Mouse (Mus musculus) neural tube, embryonic 14.5 days (tissue): ENCODE measurements at regions not wholly inside any gene's neighbourhood (a gene's known extent, or its start where the extent isn't known, plus 50 kb on each side); places are given as distances from the start of the nearest gene placed in this dataset.

Experiments used
- ATAC-seq: fragments of 200-750 bp; cut with Nextera tagmentation; 2 replicates; pipeline ENCODE4 v1.8.0; 2017; ENCODE audit warnings: low read depth, mild to moderate bottlenecking, moderate TSS enrichment, moderate library complexity
- H3K27ac ChIP-seq: fragments of 300-500 bp; sonication (generic); 2 replicates; pipeline ENCODE4 v1.5.1; 2014; ENCODE audit warnings: low read depth, mild to moderate bottlenecking, control low read depth, low read length, moderate library complexity, mixed read lengths
- H3K27me3 ChIP-seq: fragments of 300-500 bp; sonication (generic); 2 replicates; pipeline ENCODE4 v1.6.1; 2014; ENCODE audit warnings: low read length; ENCODE audit not compliant: control insufficient read depth, insufficient read depth
- H3K36me3 ChIP-seq: fragments of 300-500 bp; sonication (generic); 2 replicates; pipeline ENCODE4 v1.6.1; 2014; ENCODE audit warnings: low read length, mixed read lengths; ENCODE audit not compliant: control insufficient read depth, insufficient read depth
- H3K4me1 ChIP-seq: fragments of 300-500 bp; sonication (generic); 2 replicates; pipeline ENCODE4 v1.6.1; 2014; ENCODE audit warnings: low read length; ENCODE audit not compliant: control insufficient read depth, insufficient read depth
- H3K4me2 ChIP-seq: fragments of 300-500 bp; sonication (generic); 2 replicates; pipeline ENCODE4 v1.6.1; 2014; ENCODE audit warnings: mild to moderate bottlenecking, low read depth, low read length, control low read depth
- H3K4me3 ChIP-seq: fragments of 300-500 bp; sonication (generic); 2 replicates; pipeline ENCODE4 v1.5.1; 2014; ENCODE audit warnings: low read depth, low read length, control low read depth, mixed read lengths
- H3K9ac ChIP-seq: fragments of 300-500 bp; sonication (generic); replicated peaks from 2 replicates; pipeline ENCODE4 v1.6.1; 2014; ENCODE audit warnings: low read depth, mild to moderate bottlenecking, control low read depth, low read length, mixed read lengths
- H3K9me3 ChIP-seq: fragments of 300-500 bp; sonication (generic); 2 replicates; pipeline ENCODE4 v1.6.1; 2016; ENCODE audit warnings: low read length; ENCODE audit not compliant: control insufficient read depth
- WGBS: fragments of 180-500 bp; shearing (Covaris S2); extraction: QIAGEN DNeasy Blood & Tissue Kit; methylation state at CpG from one replicate; pipeline ENCODE4 v1.1.7; 2014; 5-methylcytosine and 5-hydroxymethylcytosine counted together

DNA sequence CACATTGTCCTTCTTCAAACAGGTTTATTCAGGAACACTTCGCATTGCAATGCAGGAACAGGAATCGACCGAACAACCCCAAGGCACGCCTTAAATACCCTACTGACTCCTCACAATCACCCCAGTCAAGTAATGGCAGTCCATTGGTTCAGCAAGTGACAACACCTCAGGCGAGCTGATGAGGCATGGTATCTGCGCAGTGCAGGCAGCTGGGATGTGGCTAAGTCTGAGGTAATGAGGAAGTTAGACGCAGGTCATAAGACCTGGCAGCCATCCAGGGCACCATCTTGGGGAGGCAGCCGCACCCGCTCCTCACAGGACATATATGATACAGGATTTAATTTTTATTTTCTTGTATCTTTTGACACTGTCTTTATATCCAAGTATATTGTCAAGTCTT, 1251.6 kb downstream of the Basp1 start:
- Histone ChIP-seq H3K4me1 (no peaks in the 10 kb centered on the region), H3K27ac (no peak overlapping the region), H3K36me3 (no peaks in the 10 kb centered on the region), H3K9ac (no peak overlapping the region), H3K9me3 (no peaks in the 10 kb centered on the region), H3K4me2 (no peak overlapping the region), H3K27me3 (no peaks in the 10 kb centered on the region), H3K4me3 (no peak overlapping the region)
- ATAC-seq: no peak
- WGBS: 93% methylated on average over 9 of the region's 9 CpGs

DNA sequence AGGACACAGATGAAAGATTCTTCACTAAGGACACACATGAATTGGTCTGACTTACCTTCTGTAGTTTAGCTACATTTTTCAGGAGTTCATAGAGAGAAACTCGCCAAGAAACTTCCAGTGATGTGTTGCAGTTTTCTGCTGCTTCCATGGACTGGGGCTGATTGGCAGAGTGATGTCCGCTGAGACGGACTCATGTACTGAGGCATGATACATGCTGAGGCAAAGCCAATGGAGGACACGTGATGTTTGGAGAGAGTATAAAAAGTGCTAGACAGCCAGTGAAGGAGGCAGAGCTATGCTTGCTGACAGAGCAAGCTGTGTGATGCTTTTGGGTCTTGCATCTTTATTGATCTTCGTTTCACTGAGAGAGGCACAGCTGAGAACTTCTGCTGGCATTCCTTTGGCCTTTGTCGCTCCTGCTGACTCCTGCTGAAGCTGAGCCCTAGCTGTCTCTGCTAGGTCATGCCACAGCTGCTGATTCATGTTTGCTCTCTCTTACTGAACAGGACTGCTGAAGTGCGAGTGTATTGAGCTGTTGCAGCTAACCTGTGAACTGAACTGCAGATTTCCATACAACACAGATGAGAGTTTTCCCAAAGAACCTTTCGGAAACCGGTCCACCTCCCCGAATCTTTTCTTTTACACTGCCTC, 1255.7 kb downstream of the Basp1 start:
- no peaks in the 10 kb centered on the region for H3K36me3 ChIP-seq
- H3K9ac ChIP-seq: no peak overlapping the region
- no peak for ATAC-seq
- no peaks in the 10 kb centered on the region for H3K9me3 ChIP-seq
- no peak overlapping the region for H3K4me2 ChIP-seq
- WGBS: 85% methylated on average over 10 of the region's 10 CpGs
- no peaks in the 10 kb centered on the region for H3K27me3 ChIP-seq
- H3K4me3 ChIP-seq: no peak overlapping the region
- H3K4me1 ChIP-seq: no peaks in the 10 kb centered on the region
- H3K27ac ChIP-seq: no peak overlapping the region

DNA sequence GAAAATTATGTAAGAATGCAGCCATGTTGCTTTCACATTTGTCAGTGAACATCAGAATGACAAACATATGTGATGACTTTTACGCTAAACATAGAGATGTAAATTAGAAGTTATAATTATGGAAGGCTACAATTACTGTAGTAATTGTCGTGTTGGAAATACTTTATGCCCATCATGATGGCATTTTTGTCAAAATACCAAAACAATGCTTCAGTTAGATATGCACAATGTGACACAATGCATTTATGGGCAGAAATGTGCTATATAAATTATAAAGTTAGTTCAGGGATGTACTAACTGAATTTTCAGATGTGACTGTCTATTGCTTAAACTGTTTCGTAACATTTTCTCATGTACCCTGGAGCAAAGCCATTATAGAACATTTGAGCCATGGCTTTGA, 1259.3 kb downstream of the Basp1 start:
- Histone ChIP-seq H3K36me3 (no peaks in the 10 kb centered on the region), H3K4me3 (no peak overlapping the region), H3K4me1 (no peaks in the 10 kb centered on the region), H3K27me3 (no peaks in the 10 kb centered on the region), H3K9ac (no peak overlapping the region), H3K27ac (no peak overlapping the region), H3K4me2 (no peak overlapping the region), H3K9me3 (no peaks in the 10 kb centered on the region)
- 86% methylated on average over 3 of the region's 3 CpGs for WGBS
- no peak for ATAC-seq

DNA sequence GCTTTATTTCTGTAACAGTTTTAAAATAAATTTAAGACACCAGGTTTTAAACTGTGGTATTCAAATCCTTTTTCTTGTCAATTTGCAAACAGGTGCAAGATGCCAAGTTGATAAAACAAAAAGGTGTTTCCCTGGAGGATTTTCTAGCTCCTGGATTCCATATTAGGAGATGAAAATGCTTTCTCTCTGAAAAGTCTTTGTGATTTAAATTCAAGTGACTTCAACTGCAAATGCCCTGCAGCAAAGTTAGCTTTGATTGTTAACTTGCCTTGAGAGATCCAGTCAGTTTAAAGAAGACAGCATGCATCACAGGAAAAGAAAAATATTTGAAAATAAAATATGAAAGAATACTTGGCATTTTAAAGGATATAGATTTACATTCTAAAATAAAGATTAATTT, 1289.3 kb downstream of the Basp1 start:
- H3K36me3 ChIP-seq: no peaks in the 10 kb centered on the region
- ATAC-seq: no peak
- no peaks in the 10 kb centered on the region for H3K4me1 ChIP-seq
- no peak overlapping the region for H3K9ac ChIP-seq
- H3K27me3 ChIP-seq: no peaks in the 10 kb centered on the region
- no peak overlapping the region for H3K4me3 ChIP-seq
- no peaks in the 10 kb centered on the region for H3K9me3 ChIP-seq
- H3K27ac ChIP-seq: no peak overlapping the region
- no peak overlapping the region for H3K4me2 ChIP-seq

DNA sequence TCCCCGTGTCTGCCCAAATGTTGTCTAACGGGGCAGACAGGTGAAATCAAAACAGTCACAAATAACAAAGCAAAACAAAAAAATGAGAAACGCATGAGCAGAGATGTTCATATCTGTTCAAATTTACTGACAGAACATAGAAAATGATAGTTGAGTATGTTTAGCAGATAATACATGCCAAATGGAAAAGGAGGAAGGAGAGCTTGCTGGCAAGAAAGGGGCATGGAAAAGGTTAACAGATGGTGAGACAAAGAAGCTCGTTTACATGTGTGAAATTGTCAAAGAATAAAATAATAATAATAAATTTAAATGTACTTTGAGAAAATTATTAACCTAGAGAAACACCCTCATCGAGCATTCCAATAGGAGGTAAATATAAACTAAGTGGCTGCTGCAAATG, 1327.3 kb downstream of the Basp1 start:
- no peaks in the 10 kb centered on the region for H3K9me3 ChIP-seq
- WGBS: 85% methylated on average over 5 of the region's 5 CpGs
- H3K4me2 ChIP-seq: no peak overlapping the region
- H3K27ac ChIP-seq: no peak overlapping the region
- no peak for ATAC-seq
- H3K36me3 ChIP-seq: no peaks in the 10 kb centered on the region
- H3K4me3 ChIP-seq: no peak overlapping the region
- no peaks in the 10 kb centered on the region for H3K4me1 ChIP-seq
- H3K27me3 ChIP-seq: no peaks in the 10 kb centered on the region
- no peak overlapping the region for H3K9ac ChIP-seq

DNA sequence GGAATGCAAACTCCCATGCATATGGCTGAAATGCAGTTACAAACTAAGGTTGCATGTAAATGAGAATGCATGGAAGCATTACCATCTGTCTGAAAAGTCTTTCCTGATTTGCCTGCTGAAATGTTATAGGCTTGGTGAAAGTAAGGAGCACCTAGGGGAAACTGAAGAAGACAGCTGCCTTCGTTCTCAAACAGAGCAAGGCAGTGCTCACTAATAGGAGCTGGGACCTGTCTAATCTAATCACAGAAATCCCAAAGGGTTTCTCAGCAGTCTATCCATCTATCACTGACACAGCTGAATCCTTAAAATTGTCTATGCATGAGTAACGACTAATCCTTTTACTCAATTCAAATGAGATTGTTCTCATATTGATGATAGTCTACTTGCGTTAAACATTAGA, 1360.4 kb downstream of the Basp1 start:
- Histone ChIP-seq H3K36me3 (no peaks in the 10 kb centered on the region), H3K27me3 (no peaks in the 10 kb centered on the region), H3K9me3 (no peaks in the 10 kb centered on the region), H3K27ac (no peak overlapping the region), H3K9ac (no peak overlapping the region), H3K4me2 (no peak overlapping the region), H3K4me1 (no peaks in the 10 kb centered on the region), H3K4me3 (no peak overlapping the region)
- WGBS: 38% methylated on average over 3 of the region's 3 CpGs
- ATAC-seq: peak; percentile 87

DNA sequence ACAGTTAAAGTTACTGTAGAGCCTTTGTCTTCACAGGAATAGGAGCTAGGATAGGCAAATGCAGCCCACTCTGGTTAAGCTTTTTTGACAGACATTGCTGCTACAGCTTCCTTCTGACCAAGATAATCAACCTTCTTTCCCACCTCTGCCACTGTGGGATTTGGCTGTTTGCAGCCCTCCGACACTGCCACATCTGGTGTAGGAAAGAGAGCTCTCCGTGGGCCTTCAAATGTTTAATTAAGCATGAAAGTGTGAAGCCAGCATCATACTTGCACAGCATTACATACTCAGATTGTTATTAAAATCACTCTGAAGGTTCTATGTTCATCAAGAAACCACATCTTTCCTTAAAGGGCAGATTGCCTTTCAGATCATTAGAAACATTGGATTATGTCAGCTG, 1372.7 kb downstream of the Basp1 start:
- no peak overlapping the region for H3K4me2 ChIP-seq
- no peak overlapping the region for H3K4me3 ChIP-seq
- H3K9ac ChIP-seq: no peak overlapping the region
- no peak overlapping the region for H3K27ac ChIP-seq
- H3K9me3 ChIP-seq: no peaks in the 10 kb centered on the region
- H3K27me3 ChIP-seq: no peaks in the 10 kb centered on the region
- no peaks in the 10 kb centered on the region for H3K36me3 ChIP-seq
- WGBS: 31% methylated on average over 2 of the region's 2 CpGs
- no peaks in the 10 kb centered on the region for H3K4me1 ChIP-seq
- no peak; the same call in 1 of the 2 replicates for ATAC-seq

DNA sequence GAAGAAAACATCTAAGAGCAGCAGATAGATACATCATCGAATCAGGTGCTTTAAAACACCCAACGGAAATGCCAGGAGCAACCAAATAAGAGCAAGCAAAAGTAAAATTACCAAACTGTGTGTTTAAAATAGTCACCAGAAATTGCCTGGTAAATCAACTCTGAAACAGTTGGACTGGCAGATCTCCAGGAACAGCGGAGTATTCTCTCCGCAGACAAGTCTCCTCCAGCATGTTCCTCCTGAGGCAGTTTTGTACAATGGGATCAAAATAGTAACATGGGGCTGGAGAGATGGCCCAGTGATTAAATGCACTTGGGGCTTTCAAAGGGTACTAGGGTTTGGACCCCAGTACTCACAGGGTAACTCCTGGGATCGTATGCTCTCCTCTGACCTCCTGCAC, 1374.4 kb downstream of the Basp1 start:
- no peaks in the 10 kb centered on the region for H3K27me3 ChIP-seq
- no peak overlapping the region for H3K4me2 ChIP-seq
- ATAC-seq: no peak
- H3K4me1 ChIP-seq: no peaks in the 10 kb centered on the region
- no peaks in the 10 kb centered on the region for H3K9me3 ChIP-seq
- H3K4me3 ChIP-seq: no peak overlapping the region
- WGBS: 74% methylated on average over 5 of the region's 5 CpGs
- H3K9ac ChIP-seq: no peak overlapping the region
- no peak overlapping the region for H3K27ac ChIP-seq
- H3K36me3 ChIP-seq: no peaks in the 10 kb centered on the region

DNA sequence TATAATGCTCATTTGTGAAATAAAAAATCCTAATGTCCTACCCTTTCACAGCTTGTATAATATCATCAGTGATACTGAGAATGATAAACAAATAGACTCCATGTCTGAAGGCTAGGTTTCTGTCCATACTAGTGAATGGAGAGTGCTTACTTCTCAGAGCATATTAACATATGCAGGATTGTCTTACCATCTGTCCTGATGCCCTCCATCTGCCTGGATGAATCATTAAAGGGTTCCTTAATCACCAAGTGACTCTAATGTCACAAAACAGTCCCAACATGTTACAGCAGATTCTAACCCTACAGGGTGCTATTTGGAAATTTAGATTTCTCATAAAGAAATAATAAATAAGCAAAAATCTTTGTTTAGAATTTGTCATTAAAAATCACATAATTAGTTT, 1391.4 kb downstream of the Basp1 start:
- Histone ChIP-seq H3K4me3 (no peak overlapping the region), H3K27me3 (no peaks in the 10 kb centered on the region), H3K9me3 (no peaks in the 10 kb centered on the region), H3K4me2 (no peak overlapping the region), H3K36me3 (no peaks in the 10 kb centered on the region), H3K27ac (no peak overlapping the region), H3K4me1 (no peaks in the 10 kb centered on the region), H3K9ac (no peak overlapping the region)
- ATAC-seq: no peak

DNA sequence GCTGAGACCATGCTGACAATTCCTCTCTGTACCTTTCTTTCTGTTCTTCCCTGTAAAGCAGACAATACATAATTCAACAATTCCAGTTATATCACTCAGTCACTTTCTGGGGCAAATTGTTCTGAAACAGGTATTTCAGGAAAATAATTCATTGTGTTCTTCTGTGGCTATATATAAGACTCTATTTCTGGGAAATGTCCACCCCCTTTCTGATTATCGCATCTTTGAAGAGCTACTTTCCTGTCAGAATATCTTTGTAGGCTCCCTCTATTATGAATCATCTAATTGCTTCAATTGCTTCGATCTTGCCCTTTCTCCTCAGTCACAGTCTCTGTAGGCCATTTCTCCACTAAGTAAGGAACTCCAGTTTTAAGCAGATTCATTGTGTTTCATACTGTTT, 1408.9 kb downstream of the Basp1 start:
- 90% methylated on average over 2 of the region's 2 CpGs for WGBS

More for the DNA sequence above, 1408.9 kb downstream of the Basp1 start:
- H3K27me3 ChIP-seq: no peaks in the 10 kb centered on the region
- ATAC-seq: no peak
- no peaks in the 10 kb centered on the region for H3K9me3 ChIP-seq
- no peaks in the 10 kb centered on the region for H3K4me1 ChIP-seq
- no peak overlapping the region for H3K9ac ChIP-seq
- no peak overlapping the region for H3K27ac ChIP-seq
- no peaks in the 10 kb centered on the region for H3K36me3 ChIP-seq
- no peak overlapping the region for H3K4me3 ChIP-seq
- no peak overlapping the region for H3K4me2 ChIP-seq
